Mouse (Mus musculus): Measurements from ENCODE around the gene Mindy4.

DNA sequence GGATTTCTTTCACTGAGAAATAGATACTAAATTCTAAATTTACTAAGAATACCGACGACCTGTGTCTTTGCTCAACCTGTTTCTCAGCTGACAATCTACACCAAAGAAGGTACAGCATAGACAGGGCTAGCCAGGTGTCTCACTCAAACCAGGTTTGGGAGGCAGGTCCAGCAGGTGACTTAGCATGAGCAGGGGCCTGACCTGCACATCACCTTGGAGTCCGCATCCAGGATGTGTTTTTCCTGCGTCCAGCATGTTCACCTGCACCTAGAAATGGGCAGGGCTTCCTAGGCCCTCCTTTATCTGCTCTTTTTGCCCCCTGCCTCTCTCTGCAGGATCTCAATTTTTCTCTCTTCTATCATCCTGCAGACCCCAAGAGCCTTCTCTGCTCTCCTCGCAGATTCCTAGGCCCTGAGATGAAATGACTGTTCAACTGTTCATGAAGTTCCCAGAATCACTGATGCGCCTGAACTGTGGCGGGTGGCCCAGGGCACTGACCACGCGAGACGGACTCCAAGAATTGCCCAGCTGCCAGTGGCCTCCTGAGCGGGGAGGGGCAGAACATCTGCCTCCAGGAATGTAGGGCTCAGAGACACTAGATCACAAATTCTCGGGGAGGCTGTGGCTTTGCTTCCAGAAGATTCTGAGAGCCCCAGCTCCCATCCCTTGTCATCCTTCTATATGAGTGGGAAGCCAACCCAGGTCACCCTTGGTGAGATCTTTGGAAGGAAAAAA, 150.7 kb downstream of the Mindy4 start:
- no peak for TF ChIP-seq POLR2A (IDR thresholded peaks at IDR 0.05; ENCODE audit: low read depth, low read length)
- no peak for TF ChIP-seq CTCF (IDR thresholded peaks at IDR 0.05; ENCODE audit: extremely low read depth, insufficient read depth, insufficient read length, insufficient replicate concordance)
